Mouse (Mus musculus): ENCODE data around the gene Ugt1a6a.

GRCm38 (mm10) chr1:88254793-88255465, 120.3 kb downstream of the Ugt1a6a start:
- TF ChIP-seq CTCF (IDR thresholded peaks at IDR 0.05; ENCODE audit: low read depth, low read length) (no peak), POLR2A (IDR thresholded peaks at IDR 0.05; ENCODE audit: extremely low read depth, insufficient read depth, low read length) (no peak)
